Comparison of ENCODE assay signal across 26 mouse cellular contexts in genomic region chr10:37145456-37145855, GRCm38 (mm10).
"Had no signal": no experiment of that assay in that cellular context is flagged by ENCODE, and none has a peak within 500 bp of the region (broad histone marks: within the 10 kb centered on the region; RNA-seq: fewer than 3 reads in every experiment).

No protein-coding gene starts in this region.

- H3K9me3 ChIP-seq: heart, embryonic 10.5 days; heart, embryonic 12.5 days; hindbrain, embryonic 13.5 days; hindbrain, embryonic 15.5 days; kidney, embryonic 15.5 days; limb, embryonic 13.5 days; limb, embryonic 15.5 days; liver, embryonic 12.5 days had no signal

- H3K4me2 ChIP-seq: heart, embryonic 12.5 days; hindbrain, embryonic 13.5 days; hindbrain, embryonic 15.5 days; kidney, embryonic 15.5 days; limb, embryonic 13.5 days; limb, embryonic 15.5 days; liver, embryonic 12.5 days had no signal

- ATAC-seq: hindbrain, postnatal 0 days; intestine, embryonic 16.5 days; liver, embryonic 12.5 days had no signal

- H3K9ac ChIP-seq: heart, embryonic 12.5 days; hindbrain, embryonic 13.5 days; hindbrain, embryonic 15.5 days; kidney, embryonic 15.5 days; limb, embryonic 13.5 days; limb, embryonic 15.5 days; liver, embryonic 12.5 days; liver, embryonic 14.5 days had no signal

- H3K4me3 ChIP-seq: heart, embryonic 10.5 days; heart, embryonic 12.5 days; hindbrain, embryonic 10.5 days; hindbrain, embryonic 13.5 days; hindbrain, embryonic 15.5 days; kidney, embryonic 15.5 days; limb, embryonic 13.5 days; limb, embryonic 15.5 days; liver, embryonic 12.5 days had no signal

- H3K27me3 ChIP-seq: heart, embryonic 12.5 days; hindbrain, embryonic 13.5 days; hindbrain, embryonic 15.5 days; kidney, embryonic 15.5 days; limb, embryonic 13.5 days; limb, embryonic 15.5 days had no signal

- DNase-seq: gastrocnemius, postnatal 14 days; gastrocnemius, postnatal 36 days; heart, adult 18-20 months; heart, postnatal 10 days; heart, postnatal 4 days; kidney, adult 11 months; kidney, adult 2 months; kidney, adult 9 months; kidney, postnatal 14 days; kidney, postnatal 36 days; layer of hippocampus, adult 9-11 months; layer of hippocampus, postnatal 36 days; left cerebral cortex, postnatal 4 days had no signal

- H3K27ac ChIP-seq: heart, embryonic 10.5 days; hindbrain, embryonic 10.5 days; hindbrain, embryonic 13.5 days; hindbrain, embryonic 15.5 days; hindbrain, postnatal 0 days; kidney, embryonic 15.5 days; kidney, postnatal 0 days; limb, embryonic 13.5 days; limb, embryonic 15.5 days; liver, embryonic 12.5 days; liver, embryonic 14.5 days had no signal

- H3K4me1 ChIP-seq: heart, embryonic 10.5 days had no signal

- H3K36me3 ChIP-seq: heart, embryonic 10.5 days; heart, embryonic 12.5 days; hindbrain, embryonic 10.5 days; hindbrain, embryonic 13.5 days; hindbrain, embryonic 15.5 days; kidney, embryonic 15.5 days; limb, embryonic 13.5 days; limb, embryonic 15.5 days; liver, embryonic 12.5 days had no signal
